Mouse (Mus musculus): ENCODE measurements around the gene Trrap. TPM values are rescaled to one million over a fixed set of nuclear protein-coding genes. Genes with fewer than 3 reads are reported as not detected.
A peak's percentile ranks its signal among the peaks of the same experiment; 100 is the strongest.

Trrap gene
- polyA plus RNA-seq, 1 experiment from 2014 or later, result 29.3 TPM

DNA sequence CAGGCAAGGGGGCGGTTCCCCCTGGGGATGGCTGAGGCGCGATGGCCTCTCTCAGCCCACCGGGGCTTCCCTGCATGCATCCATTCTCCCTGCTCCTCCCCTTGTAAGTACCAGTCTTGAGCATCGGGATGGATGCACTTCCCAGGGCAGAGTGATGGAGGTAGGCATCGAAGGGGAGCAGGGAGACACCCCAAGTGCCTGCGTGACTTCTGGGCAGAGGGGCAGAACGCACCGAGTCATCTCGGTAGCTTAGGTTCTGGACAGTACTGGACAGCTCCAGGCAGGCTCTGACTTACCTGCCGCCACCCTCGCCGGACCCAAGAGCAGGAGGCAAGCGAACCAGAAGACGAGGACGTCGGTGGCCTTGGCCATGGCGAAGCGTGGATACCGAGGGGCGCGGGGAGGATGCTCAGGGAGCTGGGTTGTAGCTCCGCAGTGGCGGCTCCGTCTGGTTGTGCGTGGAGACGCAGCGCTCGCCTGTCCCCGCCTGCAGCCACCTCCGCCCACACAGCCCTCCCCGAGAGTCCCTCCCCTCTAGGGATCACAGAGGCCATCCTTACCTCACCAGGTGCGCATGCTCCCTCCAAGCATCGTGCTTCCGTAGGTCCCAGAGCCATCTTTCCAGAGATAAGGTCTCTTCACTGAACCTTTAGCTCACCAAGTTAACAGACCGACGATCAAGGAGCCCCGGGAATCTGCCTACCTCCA, 6.2 kb upstream of the Trrap start, which contains the start of gene Tmem130:
Tmem130 (minus strand) TSS at position 658 of the 708 bp plus-strand sequence.
- no peaks in the 10 kb centered on the region for H3K79me2 ChIP-seq (ENCODE audit: inconsistent target)
- WGBS (ENCODE audit: missing documents), result 6% methylated on average over 38 of the region's 38 CpGs
- no peak within 1 kb of the TSS for H3K27ac ChIP-seq

DNA sequence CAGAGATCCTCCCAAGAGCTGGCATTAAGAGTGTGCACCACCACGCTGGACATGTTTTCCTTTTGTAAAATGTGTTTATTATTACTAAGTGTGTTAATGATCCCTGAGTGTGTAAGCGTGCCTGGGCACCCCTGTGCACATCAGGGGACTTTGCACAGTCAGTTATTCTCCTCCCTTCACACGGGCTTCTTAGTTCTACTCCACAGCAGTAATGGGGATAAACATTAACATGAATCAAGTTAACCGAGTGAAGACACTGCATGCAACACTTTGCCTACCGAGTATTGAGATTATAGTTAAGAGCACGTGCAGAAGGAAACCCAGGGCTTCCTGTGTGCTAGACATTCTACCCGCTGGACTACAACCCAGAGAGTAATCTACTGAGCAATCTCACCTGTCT, 1.5 kb upstream of the Trrap start:
- 58% methylated on average over 7 of the region's 7 CpGs for WGBS (ENCODE audit: missing documents)

More for the DNA sequence above, 6.2 kb upstream of the Trrap start, which contains the start of gene Tmem130:
- no peak within 1 kb of the TSS for H3K4me3 ChIP-seq (ENCODE audit: inconsistent target)
- H3K36me3 ChIP-seq (ENCODE audit: inconsistent target), result no peaks in the 10 kb centered on the region

DNA sequence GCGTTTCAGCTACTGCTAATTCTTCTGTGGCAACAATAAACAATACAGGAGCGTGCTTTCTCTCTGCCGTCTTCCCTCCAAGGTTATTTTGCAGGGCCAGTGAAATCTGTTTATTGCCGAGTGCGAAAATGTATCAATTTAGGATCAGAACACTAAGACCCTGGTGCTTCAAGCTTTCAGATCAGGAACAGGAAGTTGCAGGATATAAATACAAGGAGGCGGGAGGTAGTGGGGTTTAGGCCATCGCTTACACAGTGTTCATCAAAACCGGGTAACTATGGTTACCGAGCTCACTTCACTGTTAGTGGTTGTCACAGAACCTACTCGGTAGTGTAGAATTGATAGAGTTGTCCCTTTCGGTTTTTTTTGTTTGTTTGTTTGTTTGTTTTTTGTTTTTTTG, 886 bp upstream of the Trrap start:
- 66% methylated on average over 11 of the region's 11 CpGs for WGBS (ENCODE audit: missing documents)
- no peak overlapping the region for H3K27ac ChIP-seq
- no peak overlapping the region for H3K4me3 ChIP-seq (ENCODE audit: inconsistent target)
- no peaks in the 10 kb centered on the region for H3K36me3 ChIP-seq (ENCODE audit: inconsistent target)
- H3K79me2 ChIP-seq (ENCODE audit: inconsistent target), result peaks cover 29% of the 10 kb centered on the region

More for the DNA sequence above, 1.5 kb upstream of the Trrap start:
- H3K36me3 ChIP-seq (ENCODE audit: inconsistent target), result no peaks in the 10 kb centered on the region
- no peak overlapping the region for H3K27ac ChIP-seq
- peaks cover 24% of the 10 kb centered on the region for H3K79me2 ChIP-seq (ENCODE audit: inconsistent target)
- no peak overlapping the region for H3K4me3 ChIP-seq (ENCODE audit: inconsistent target)

DNA sequence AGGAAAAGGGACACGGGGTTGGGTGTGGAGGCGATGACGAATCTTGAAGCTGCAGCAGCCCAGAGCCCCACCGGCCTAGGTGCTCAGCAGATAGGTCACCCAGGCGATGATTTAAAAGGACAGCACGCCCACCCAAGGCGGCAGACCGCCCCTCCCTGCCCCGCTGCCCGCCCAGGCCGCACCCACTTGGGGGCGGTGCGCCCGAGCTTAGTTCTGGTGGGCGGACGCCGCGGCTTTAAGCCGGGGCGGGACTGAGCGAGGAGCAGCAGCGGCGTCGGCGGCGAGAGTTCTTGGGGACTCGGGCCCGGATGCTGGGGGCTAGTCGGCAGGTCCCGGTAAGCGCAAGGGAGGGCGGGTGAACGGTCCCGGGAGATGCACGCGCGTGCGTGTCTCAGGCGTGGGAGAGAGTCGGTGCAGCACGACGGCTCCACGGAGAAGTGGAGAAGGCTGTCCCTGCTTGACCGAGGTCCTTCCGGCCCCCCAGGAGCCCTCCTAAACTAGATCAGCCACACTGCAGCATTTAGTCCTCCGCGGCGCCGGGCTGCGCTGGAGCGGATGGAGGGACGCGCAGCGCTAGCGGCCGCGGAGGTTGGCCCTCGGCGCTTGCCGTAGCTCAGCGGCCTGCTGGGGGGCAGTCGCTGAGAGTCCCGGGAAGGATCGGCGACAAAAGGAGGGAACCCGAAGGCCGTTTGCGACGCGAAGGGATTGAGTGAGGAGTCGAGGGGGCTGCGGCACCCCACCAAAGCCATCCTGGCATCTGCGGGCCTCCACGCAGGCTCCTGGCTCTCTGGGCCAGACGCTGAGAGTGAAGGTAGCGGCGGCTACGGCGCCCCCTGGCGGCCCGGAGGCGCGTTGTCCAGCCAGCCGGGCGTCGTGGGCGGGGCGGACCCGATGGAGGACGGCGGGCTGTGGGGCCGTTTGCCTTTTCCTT, 644 bp downstream of the Trrap start:
- under 1% methylated on average over 84 of the region's 92 CpGs for WGBS (ENCODE audit: missing documents)
- H3K79me2 ChIP-seq (ENCODE audit: inconsistent target), result peaks cover 35% of the 10 kb centered on the region
- no peaks in the 10 kb centered on the region for H3K36me3 ChIP-seq (ENCODE audit: inconsistent target)
- peak overlapping the region; percentile 80 for H3K4me3 ChIP-seq (ENCODE audit: inconsistent target)
- H3K27ac ChIP-seq, result peak overlapping the region; percentile 55

DNA sequence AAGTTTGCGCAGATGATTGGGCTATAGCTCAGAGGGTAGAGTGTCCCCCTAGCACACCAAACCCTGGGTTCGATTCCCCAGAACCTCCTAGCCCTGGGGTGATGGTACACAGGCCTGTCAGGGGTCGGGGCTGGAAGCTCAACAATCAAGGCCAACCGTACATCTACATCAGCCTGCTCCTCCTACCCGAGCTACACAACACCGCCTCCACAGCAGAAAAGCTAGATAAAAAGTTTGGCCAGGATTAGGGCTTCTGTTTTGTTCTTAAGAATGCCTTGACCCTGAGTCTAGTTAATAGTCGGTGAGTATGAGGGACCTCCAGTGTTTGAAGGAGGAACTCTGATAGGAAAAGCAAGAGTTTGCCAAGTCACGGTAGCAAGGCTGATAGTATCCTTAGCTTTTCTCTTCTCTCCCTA, 1.5 kb downstream of the Trrap start:
- Histone ChIP-seq H3K36me3 (ENCODE audit: inconsistent target) (peaks cover 5% of the 10 kb centered on the region; the same call in 1 of the 2 replicates), H3K27ac (peak overlapping the region; percentile 55), H3K4me3 (ENCODE audit: inconsistent target) (peak overlapping the region; percentile 80), H3K79me2 (ENCODE audit: inconsistent target) (peaks cover 44% of the 10 kb centered on the region)
- 18% methylated on average over 8 of the region's 8 CpGs for whole genome bisulfite sequencing (ENCODE audit: missing documents)

DNA sequence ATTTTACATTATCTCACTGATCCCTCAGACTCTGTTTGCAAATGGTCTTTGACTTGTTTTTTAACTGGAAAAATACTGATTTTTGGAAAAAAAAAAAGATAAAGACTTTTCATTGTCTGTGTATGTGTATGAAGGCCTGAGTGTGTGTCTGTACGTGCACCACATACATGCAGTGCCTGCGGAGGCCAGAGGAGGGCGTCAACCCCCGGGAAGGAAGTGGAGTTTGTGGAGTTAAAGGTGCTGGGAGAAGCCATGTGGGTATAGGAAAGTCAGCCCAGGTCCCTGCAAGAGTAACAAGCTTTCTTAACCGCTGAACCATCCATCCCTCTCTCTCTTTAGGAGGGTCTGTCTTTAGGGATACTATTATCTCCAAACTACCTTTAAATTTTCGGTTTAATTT, 5.7 kb downstream of the Trrap start:
- Histone ChIP-seq H3K79me2 (ENCODE audit: inconsistent target) (peaks cover 64% of the 10 kb centered on the region), H3K27ac (no peak overlapping the region), H3K36me3 (ENCODE audit: inconsistent target) (peaks cover 46% of the 10 kb centered on the region), H3K4me3 (ENCODE audit: inconsistent target) (no peak overlapping the region)
- WGBS (ENCODE audit: missing documents), result 96% methylated on average over 6 of the region's 6 CpGs

DNA sequence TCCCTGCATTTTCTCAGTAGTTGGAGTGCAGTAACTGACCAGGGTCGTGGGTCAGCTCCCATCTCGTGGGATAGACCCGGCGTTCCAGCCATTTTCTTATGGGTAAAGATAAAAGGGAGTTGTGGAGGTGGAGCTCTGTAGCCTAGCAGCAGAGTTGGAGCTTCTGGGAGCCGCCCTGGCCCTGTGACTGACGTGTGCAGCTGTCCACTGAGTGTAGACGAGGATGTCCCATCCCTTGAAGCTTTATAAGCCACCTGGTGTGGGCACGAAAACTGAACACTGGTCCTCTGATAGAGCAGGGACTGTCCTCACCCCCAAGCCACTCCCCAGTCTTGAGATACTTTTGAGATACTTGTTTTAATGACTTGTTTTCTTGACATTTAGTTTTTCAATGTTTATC, 13.1 kb downstream of the Trrap start:
- WGBS (ENCODE audit: missing documents), result 94% methylated on average over 8 of the region's 8 CpGs
- H3K27ac ChIP-seq, result no peak overlapping the region
- H3K79me2 ChIP-seq (ENCODE audit: inconsistent target), result peaks cover 5% of the 10 kb centered on the region; the same call in 1 of the 2 replicates
- no peak overlapping the region for H3K4me3 ChIP-seq (ENCODE audit: inconsistent target)
- H3K36me3 ChIP-seq (ENCODE audit: inconsistent target), result peaks cover 96% of the 10 kb centered on the region

DNA sequence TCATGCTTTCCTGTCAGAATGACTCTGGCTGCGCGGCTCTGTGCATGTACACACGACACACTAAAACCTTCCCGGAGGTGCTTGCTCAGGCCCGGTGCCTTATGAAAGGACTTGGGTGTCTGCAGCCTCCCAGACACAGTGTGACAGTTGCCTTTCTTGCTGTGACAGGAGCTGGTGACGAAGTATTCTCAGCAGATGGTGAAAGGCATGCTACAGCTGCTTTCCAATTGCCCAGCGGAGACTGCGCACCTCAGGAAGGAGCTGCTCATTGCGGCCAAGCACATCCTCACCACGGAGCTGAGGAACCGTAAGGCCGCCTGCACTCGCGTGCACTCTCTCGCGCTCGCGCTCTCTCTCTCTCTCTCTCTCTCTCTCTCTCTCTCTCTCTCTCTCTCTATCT, 18.9 kb downstream of the Trrap start:
- Histone ChIP-seq H3K27ac (no peak overlapping the region), H3K79me2 (ENCODE audit: inconsistent target) (no peaks in the 10 kb centered on the region), H3K36me3 (ENCODE audit: inconsistent target) (peaks cover 96% of the 10 kb centered on the region), H3K4me3 (ENCODE audit: inconsistent target) (no peak overlapping the region)
- 95% methylated on average over 14 of the region's 18 CpGs for WGBS (ENCODE audit: missing documents)

DNA sequence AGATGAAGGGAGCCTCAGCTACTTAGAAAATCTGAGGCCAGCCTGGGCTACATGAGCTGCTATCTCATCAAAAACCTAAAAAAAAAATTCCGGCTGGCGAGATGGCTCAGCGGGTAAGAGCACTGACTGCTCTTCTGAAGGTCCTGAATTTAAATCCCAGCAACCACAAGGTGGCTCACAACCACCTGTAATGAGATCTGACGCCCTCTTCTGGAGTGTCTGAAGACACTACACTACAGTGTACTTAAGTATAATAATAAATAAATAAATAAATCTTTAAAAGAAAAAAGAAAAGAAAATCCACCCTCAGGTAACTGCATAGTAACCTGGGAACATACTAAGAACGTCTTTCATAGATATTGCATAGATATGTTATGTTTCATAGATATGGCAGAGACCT, 25.8 kb downstream of the Trrap start:
- WGBS (ENCODE audit: missing documents), result 88% methylated on average over 4 of the region's 5 CpGs
- Histone ChIP-seq H3K4me3 (ENCODE audit: inconsistent target) (no peak overlapping the region), H3K27ac (no peak overlapping the region), H3K36me3 (ENCODE audit: inconsistent target) (peaks cover 92% of the 10 kb centered on the region), H3K79me2 (ENCODE audit: inconsistent target) (no peaks in the 10 kb centered on the region)

DNA sequence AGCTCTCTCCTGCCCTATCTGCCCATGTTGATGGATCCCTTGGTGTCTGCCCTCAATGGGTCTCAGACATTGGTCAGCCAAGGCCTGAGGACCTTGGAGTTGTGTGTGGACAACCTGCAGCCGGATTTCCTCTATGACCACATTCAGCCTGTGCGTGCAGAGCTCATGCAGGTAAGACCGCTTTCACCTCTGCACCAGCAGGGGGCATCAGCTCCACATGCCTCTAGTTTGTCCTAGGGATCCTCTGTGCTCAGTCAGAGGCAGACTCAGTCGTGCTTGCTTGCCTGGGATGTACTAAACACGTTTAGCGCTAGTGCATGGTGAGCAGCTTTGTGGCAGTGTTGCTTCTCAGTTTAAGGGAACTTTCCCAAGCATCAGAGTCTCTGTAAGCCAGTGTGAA, 27.2 kb downstream of the Trrap start:
- Histone ChIP-seq H3K4me3 (ENCODE audit: inconsistent target) (no peak overlapping the region), H3K36me3 (ENCODE audit: inconsistent target) (peaks cover 92% of the 10 kb centered on the region), H3K79me2 (ENCODE audit: inconsistent target) (no peaks in the 10 kb centered on the region), H3K27ac (no peak overlapping the region)
- 83% methylated on average over 6 of the region's 6 CpGs for whole genome bisulfite sequencing (ENCODE audit: missing documents)

DNA sequence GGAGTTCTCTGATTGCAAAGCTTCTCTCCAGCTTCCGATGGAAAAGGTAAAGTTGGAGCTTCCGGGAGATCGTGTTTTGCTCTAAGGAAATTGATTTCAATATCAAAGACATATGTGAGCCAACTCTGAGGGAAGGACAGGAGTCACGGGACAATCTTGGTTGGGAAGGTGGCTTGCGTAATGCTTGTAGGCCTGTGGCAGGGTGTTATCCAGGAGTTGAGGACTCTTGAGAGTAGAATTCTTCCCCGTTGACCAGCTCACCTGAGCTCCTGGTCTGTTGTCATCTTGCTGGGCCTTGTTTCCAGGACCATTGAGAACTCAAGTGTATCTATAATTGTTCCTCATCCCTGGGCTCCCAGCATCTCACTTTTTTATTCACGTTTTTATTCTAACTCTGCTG, 29.6 kb downstream of the Trrap start:
- H3K4me3 ChIP-seq (ENCODE audit: inconsistent target), result no peak overlapping the region
- WGBS (ENCODE audit: missing documents), result 93% methylated on average over 7 of the region's 7 CpGs
- no peaks in the 10 kb centered on the region for H3K79me2 ChIP-seq (ENCODE audit: inconsistent target)
- peaks cover 89% of the 10 kb centered on the region for H3K36me3 ChIP-seq (ENCODE audit: inconsistent target)
- no peak overlapping the region for H3K27ac ChIP-seq

DNA sequence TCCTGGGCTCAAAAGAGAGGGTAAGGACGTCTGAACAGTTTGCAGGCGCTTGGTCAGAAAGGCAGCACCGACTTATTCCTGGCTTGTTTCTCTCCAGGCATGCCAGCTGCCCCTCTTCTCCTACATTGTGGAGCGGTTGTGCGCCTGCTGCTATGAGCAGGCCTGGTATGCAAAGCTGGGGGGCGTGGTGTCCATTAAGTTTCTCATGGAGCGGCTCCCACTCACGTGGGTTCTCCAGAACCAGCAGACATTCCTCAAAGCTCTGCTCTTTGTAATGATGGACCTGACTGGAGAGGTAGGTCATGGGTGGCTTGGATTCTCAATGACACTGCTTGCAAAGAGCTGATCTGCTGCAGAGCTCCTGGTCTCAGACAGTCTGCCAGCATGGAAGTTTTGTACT, 35.5 kb downstream of the Trrap start:
- 95% methylated on average over 8 of the region's 8 CpGs for WGBS (ENCODE audit: missing documents)

DNA sequence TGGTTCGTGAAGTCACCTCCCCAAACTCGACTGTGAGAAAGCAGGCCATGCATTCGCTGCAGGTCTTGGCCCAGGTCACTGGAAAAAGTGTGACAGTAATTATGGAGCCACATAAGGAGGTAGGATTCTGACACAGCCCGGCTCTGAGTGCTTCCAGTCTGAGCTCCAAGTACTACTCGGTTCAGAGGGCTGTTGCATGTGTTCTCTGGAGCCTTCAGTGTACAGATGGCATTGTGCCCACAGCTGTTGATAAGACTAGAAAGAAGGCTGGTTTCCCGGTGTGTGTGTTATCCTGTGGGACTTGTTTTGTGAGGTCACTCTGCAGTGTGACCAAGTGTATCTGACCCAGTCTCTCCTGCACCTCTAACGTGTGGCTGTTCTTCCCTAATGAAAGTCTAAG, 36.6 kb downstream of the Trrap start:
- H3K36me3 ChIP-seq (ENCODE audit: inconsistent target), result peaks cover 92% of the 10 kb centered on the region
- H3K4me3 ChIP-seq (ENCODE audit: inconsistent target), result no peak overlapping the region
- no peaks in the 10 kb centered on the region for H3K79me2 ChIP-seq (ENCODE audit: inconsistent target)
- H3K27ac ChIP-seq, result no peak overlapping the region
- WGBS (ENCODE audit: missing documents), result 94% methylated on average over 7 of the region's 7 CpGs

More for the DNA sequence above, 35.5 kb downstream of the Trrap start:
- H3K36me3 ChIP-seq (ENCODE audit: inconsistent target), result peaks cover 92% of the 10 kb centered on the region
- no peaks in the 10 kb centered on the region for H3K79me2 ChIP-seq (ENCODE audit: inconsistent target)
- no peak overlapping the region for H3K4me3 ChIP-seq (ENCODE audit: inconsistent target)
- H3K27ac ChIP-seq, result no peak overlapping the region

DNA sequence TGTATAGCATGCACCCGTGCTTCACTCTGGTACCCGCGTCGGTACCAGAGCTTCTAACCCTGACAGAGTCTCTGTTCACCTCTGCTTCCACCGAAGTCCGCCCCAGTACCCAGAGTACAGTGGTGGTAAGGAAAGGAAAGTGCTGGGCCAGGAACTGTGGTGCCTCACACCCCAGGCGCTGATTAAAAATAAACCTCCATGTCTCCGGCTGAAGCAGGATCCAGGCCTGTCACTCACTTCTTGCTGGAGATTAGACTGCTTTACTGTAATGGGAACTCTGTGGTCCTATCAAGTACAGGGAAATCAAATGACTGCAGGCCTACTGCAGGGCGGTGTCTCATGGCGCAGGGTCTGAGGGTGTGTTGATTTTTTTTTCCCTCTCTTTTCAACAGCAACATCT, 39.4 kb downstream of the Trrap start:
- Histone ChIP-seq H3K36me3 (ENCODE audit: inconsistent target) (peaks cover 95% of the 10 kb centered on the region), H3K27ac (no peak overlapping the region), H3K4me3 (ENCODE audit: inconsistent target) (no peak overlapping the region), H3K79me2 (ENCODE audit: inconsistent target) (no peaks in the 10 kb centered on the region)
- WGBS (ENCODE audit: missing documents), result 95% methylated on average over 10 of the region's 10 CpGs

Measured in macrophage (primary cell).